Comparison of ENCODE assay signal across 14 mouse cellular contexts in genomic region chr7:133313115-133313514, GRCm38 (mm10).
DNase-seq lines count a peak whose midpoint lies in the region; ATAC-seq lines count a peak whose summit lies in the region.
"Had no signal": no experiment of that assay in that cellular context is flagged by ENCODE, and none has a peak within 500 bp of the region (broad histone marks: within the 10 kb centered on the region; RNA-seq: fewer than 3 reads in every experiment).

No protein-coding gene starts in this region.

- intact Hi-C loops in left cerebral cortex, postnatal 4 days (cut with DNase I): no loop called here
- intact Hi-C loops in left cerebral cortex, postnatal 14 days (cut with DNase I): no loop called here

- DNase-seq in left cerebral cortex, postnatal 4 days: peak; percentile 24
- no peak for DNase-seq in left cerebral cortex, postnatal 14 days (ENCODE audit: low spot score in 2 of 2)
- peak; percentile 35 for DNase-seq in Muller cell, postnatal 12 days (ENCODE audit: inconsistent ontology term)
- DNase-seq in WW6 (ENCODE audit: low read depth, low spot score): peak; percentile 4
- DNase-seq in cerebellum, postnatal 25 days: peak; percentile 54 to 55
- no peak for DNase-seq in gastrocnemius, adult 18-20 months (ENCODE audit: low spot score)
- DNase-seq in adrenal gland, adult 18-20 months (ENCODE audit: low spot score in 2 of 2): no peak
- DNase-seq: adrenal gland, adult 8-10 months; gastrocnemius, postnatal 14 days; kidney, adult 2 months; lung, adult 2 months; thymus, postnatal 36 days had no signal

- no peak for ATAC-seq in granulocyte monocyte progenitor cell, adult 5-6 weeks (replicated peaks; ENCODE audit: poor library complexity, severe bottlenecking)
- ATAC-seq: Patski had no signal

Comparison
In these comparisons a context has a peak if more than half of its experiments do, and no peak if none do; other contexts are left out.
1. DNase-seq: peak in left cerebral cortex, postnatal 4 days (single experiment), Muller cell, postnatal 12 days (single experiment), WW6 (single experiment) and cerebellum, postnatal 25 days (2 of 2); none in left cerebral cortex, postnatal 14 days (0 of 2), gastrocnemius, adult 18-20 months (single experiment) and adrenal gland, adult 18-20 months (0 of 2).